Mouse (Mus musculus): ENCODE results near the gene Lcp2. TPM values are rescaled to one million over a fixed set of nuclear protein-coding genes. Genes with fewer than 3 reads are reported as not detected.

Lcp2 gene
- polyA plus RNA-seq, 1 experiment: 1.2 TPM

DNA sequence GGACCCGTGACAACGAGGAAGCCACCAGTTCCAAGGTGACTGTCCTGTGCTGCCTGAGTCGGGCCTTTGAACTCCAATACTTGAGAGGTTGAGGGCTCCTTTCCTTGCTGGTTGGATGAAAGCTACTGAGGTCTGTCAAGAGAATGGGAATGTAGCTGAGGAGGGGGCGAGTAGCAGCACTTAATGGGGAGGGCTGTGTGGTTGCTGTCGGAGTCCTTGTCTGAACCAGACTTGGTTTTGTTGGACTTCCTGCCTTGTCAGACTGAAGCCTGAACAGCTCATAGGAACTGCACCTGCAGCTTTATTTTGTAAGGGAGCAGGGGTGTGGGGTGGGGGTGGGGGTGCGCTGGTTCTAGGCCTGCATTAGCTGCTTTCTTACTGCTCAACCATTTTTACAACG, 31.9 kb downstream of the Lcp2 start:
- H3K4me3 ChIP-seq (replicated peaks; ENCODE audit: insufficient read depth, low read depth, low read length): no peak overlapping the region
- DNase-seq: no peak
- H3K4me1 ChIP-seq (ENCODE audit: control insufficient read depth, insufficient read depth, low read length): no peaks in the 10 kb centered on the region
- no peak overlapping the region for H3K27ac ChIP-seq (ENCODE audit: insufficient read depth, low read length)
- TF ChIP-seq POLR2A (IDR thresholded peaks at IDR 0.05; ENCODE audit: borderline replicate concordance, insufficient read depth, low read length) (no peak), CTCF (IDR thresholded peaks at IDR 0.05; ENCODE audit: borderline replicate concordance, insufficient read depth, low read depth, low read length) (no peak)
- no peaks in the 10 kb centered on the region for H3K27me3 ChIP-seq (ENCODE audit: control insufficient read depth, insufficient read depth, low read length)
- WGBS: 94% methylated on average over 7 of the region's 7 CpGs

DNA sequence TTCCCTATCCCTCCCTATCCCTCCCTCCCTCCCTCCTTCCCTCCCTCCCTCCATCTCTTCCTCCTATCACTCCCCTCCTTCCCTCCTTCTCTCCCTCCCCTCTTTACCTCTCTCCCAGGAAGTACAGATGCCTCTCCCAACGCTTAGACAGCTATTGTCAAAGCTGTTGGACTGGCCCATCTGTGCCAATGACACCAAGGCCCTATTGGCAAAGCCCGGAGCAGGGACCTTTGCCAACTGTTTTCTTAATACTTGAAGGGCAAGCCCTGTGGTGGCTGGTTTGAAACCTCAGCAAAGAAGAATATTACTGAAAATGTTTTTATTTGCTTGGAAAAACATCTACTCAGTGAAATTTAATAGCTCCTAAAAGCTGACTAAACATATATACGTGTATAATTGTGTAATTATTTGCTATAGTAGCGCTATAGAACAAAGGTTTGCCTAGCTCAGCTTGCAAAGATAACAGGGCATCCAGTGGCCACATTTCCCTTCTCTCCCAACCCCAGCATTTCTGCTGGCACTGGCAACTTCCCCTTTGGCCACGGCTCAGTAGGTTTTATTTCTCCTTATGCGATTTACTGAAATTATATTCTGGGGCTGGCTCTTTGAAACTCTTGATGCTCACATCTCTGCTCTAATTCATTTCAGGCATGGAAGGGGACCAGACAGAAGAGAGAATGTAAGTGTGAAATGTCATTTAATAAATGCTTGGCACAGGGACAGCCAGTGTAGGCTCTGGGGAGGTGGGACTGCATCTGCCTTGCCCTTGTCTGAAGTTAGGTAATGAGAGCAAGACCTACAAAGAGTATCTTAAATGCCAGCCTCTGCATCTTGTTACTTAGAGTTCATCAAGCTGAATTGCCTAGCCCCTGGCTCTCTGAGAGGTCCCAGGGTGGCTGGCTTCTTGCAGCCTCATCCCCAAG, 33.1 kb downstream of the Lcp2 start:
- Histone ChIP-seq H3K4me1 (ENCODE audit: control insufficient read depth, insufficient read depth, low read length) (no peaks in the 10 kb centered on the region), H3K27me3 (ENCODE audit: control insufficient read depth, insufficient read depth, low read length) (no peaks in the 10 kb centered on the region), H3K27ac (ENCODE audit: insufficient read depth, low read length) (no peak overlapping the region), H3K4me3 (replicated peaks; ENCODE audit: insufficient read depth, low read depth, low read length) (no peak overlapping the region)
- TF ChIP-seq CTCF (IDR thresholded peaks at IDR 0.05; ENCODE audit: borderline replicate concordance, insufficient read depth, low read depth, low read length) (no peak), POLR2A (IDR thresholded peaks at IDR 0.05; ENCODE audit: borderline replicate concordance, insufficient read depth, low read length) (no peak)
- peak in 1 of 2 experiments; percentile 7 for DNase-seq
- 27% methylated on average over 6 of the region's 6 CpGs for WGBS

DNA sequence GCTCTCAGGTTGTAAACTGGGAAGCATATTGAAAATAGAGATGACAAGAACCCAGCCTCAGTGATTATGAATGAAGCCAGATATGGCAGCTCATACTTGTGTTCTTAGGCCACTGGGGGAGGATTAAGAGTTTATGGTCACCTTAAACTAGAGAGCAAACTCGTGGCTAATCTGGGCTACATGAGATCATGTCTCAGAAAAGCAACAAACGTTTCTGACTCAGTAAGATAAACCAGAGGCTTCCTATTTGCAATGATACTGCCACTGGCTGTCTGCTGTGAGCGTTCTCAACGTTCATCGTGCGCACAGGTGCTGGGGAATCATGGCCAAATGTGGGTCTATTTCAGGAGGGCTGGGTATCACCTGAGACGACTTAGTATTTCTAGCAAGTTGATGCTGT, 37.1 kb downstream of the Lcp2 start:
- 83% methylated on average over 7 of the region's 7 CpGs for WGBS
- no peak for DNase-seq
- Histone ChIP-seq H3K4me3 (replicated peaks; ENCODE audit: insufficient read depth, low read depth, low read length) (no peak overlapping the region), H3K27me3 (ENCODE audit: control insufficient read depth, insufficient read depth, low read length) (no peaks in the 10 kb centered on the region), H3K4me1 (ENCODE audit: control insufficient read depth, insufficient read depth, low read length) (no peaks in the 10 kb centered on the region), H3K27ac (ENCODE audit: insufficient read depth, low read length) (no peak overlapping the region)
- TF ChIP-seq CTCF (IDR thresholded peaks at IDR 0.05; ENCODE audit: borderline replicate concordance, insufficient read depth, low read depth, low read length) (no peak), POLR2A (IDR thresholded peaks at IDR 0.05; ENCODE audit: borderline replicate concordance, insufficient read depth, low read length) (no peak)

DNA sequence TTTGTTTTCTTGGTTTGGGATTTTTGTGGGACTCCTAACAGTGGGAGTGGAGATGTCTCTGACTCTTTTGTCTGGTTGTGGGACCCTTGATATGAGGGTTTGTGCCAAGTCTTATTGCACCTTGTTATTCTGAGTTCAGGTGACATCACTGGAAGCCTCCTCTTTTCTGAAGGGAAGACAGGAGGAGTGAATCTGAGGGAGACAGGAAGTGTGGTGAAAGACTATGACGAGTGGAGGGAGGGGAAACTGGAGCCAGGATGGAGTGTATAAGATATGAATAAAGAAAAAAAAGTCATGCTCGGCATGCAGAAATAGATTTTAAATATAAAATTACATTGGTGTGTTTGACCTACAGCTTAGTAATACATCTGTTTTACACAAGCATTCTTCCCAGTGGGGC, 37.9 kb downstream of the Lcp2 start:
- H3K27ac ChIP-seq (ENCODE audit: insufficient read depth, low read length): no peak overlapping the region
- no peaks in the 10 kb centered on the region for H3K27me3 ChIP-seq (ENCODE audit: control insufficient read depth, insufficient read depth, low read length)
- no peak overlapping the region for H3K4me3 ChIP-seq (replicated peaks; ENCODE audit: insufficient read depth, low read depth, low read length)
- TF ChIP-seq POLR2A (IDR thresholded peaks at IDR 0.05; ENCODE audit: borderline replicate concordance, insufficient read depth, low read length): no peak
- TF ChIP-seq CTCF (IDR thresholded peaks at IDR 0.05; ENCODE audit: borderline replicate concordance, insufficient read depth, low read depth, low read length): no peak
- 79% methylated on average over 2 of the region's 2 CpGs for WGBS
- no peaks in the 10 kb centered on the region for H3K4me1 ChIP-seq (ENCODE audit: control insufficient read depth, insufficient read depth, low read length)
- DNase-seq: no peak

DNA sequence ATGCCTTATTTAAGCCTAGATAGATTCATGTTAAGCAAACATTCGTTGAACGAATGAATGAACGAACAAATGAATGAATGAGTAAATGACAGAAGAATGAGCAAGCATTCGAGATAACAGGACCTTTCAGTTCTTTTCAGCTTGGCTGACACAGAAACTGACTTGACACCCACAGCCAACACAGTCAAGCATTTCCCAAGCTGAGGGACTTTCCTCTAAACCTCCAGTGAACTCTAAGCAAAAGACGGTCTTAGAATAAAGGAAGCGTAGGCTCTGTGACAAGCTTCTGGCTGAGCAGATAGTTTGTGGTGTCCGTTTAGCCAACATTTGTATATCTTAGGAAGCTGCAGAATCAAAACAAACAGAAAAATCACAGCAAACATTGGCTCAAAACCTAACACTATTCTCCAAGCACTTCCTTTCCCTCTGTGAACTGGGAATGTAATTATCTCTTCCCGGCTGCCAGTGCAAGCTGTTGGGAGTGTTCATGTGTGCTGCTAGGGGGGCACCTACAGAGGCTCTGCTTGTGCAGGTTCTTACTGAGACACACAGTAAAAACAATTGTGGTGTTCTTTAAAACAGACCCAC, 39.5 kb downstream of the Lcp2 start:
- no peak overlapping the region for H3K27ac ChIP-seq (ENCODE audit: insufficient read depth, low read length)
- 80% methylated on average over 8 of the region's 8 CpGs for WGBS
- no peaks in the 10 kb centered on the region for H3K27me3 ChIP-seq (ENCODE audit: control insufficient read depth, insufficient read depth, low read length)
- no peak overlapping the region for H3K4me3 ChIP-seq (replicated peaks; ENCODE audit: insufficient read depth, low read depth, low read length)
- no peaks in the 10 kb centered on the region for H3K4me1 ChIP-seq (ENCODE audit: control insufficient read depth, insufficient read depth, low read length)
- TF ChIP-seq POLR2A (IDR thresholded peaks at IDR 0.05; ENCODE audit: borderline replicate concordance, insufficient read depth, low read length) (no peak), CTCF (IDR thresholded peaks at IDR 0.05; ENCODE audit: borderline replicate concordance, insufficient read depth, low read depth, low read length) (no peak)
- DNase-seq: no peak

DNA sequence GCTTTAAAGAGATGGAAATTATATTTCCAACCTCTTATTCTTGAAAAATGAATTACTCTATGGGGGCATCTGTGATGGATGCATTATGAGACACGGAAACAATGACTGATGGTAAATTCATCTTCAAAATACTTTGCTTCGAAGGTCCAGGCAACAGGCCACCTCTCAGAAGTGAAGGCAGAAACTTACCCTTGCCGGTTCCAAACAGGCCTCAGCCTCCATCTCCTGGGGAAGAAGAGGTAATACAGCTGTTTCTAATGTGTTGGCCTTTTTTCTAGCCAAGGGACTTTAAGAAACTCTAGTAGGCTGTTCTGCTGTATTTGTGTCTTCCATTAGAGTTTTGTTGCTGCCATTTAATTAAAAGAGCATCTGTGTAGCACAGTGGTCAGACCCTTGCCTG, 40.3 kb downstream of the Lcp2 start:
- no peak for DNase-seq
- Histone ChIP-seq H3K4me1 (ENCODE audit: control insufficient read depth, insufficient read depth, low read length) (no peaks in the 10 kb centered on the region), H3K27me3 (ENCODE audit: control insufficient read depth, insufficient read depth, low read length) (no peaks in the 10 kb centered on the region), H3K4me3 (replicated peaks; ENCODE audit: insufficient read depth, low read depth, low read length) (no peak overlapping the region), H3K27ac (ENCODE audit: insufficient read depth, low read length) (no peak overlapping the region)
- TF ChIP-seq CTCF (IDR thresholded peaks at IDR 0.05; ENCODE audit: borderline replicate concordance, insufficient read depth, low read depth, low read length) (no peak), POLR2A (IDR thresholded peaks at IDR 0.05; ENCODE audit: borderline replicate concordance, insufficient read depth, low read length) (no peak)
- WGBS: 73% methylated on average over 3 of the region's 3 CpGs

DNA sequence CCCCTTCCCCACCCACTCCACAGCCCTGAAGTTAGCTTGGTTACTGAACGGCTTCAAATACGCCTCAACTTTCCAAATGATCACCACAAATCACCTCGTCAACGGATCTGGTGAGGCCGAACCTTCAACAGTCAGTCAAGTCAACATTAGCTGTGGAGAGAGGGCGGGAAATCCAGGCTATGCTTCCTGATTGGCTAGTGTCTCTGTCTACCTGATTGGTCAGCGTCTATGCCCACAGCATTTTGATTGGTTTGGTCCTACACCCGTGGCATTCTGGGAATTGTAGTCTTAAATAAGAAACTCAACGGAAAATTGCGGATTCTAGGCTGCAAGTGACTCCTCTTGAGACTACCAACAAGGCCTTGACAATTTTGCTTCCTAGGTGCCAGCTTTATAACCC, 51.7 kb downstream of the Lcp2 start, which contains the start of gene 4930469K13Rik:
Gene 4930469K13Rik (minus strand): TSS at position 133 of the 400 bp plus-strand sequence.
- H3K4me1 ChIP-seq (ENCODE audit: control insufficient read depth, insufficient read depth, low read length): no peaks in the 10 kb centered on the region
- no peaks in the 10 kb centered on the region for H3K27me3 ChIP-seq (ENCODE audit: control insufficient read depth, insufficient read depth, low read length)
- TF ChIP-seq POLR2A (IDR thresholded peaks at IDR 0.05; ENCODE audit: borderline replicate concordance, insufficient read depth, low read length) (no peak), CTCF (IDR thresholded peaks at IDR 0.05; ENCODE audit: borderline replicate concordance, insufficient read depth, low read depth, low read length) (no peak)
- no peak for DNase-seq
- H3K4me3 ChIP-seq (replicated peaks; ENCODE audit: insufficient read depth, low read depth, low read length): no peak within 1 kb of the TSS
- no peak within 1 kb of the TSS for H3K27ac ChIP-seq (ENCODE audit: insufficient read depth, low read length)
- WGBS: 85% methylated on average over 10 of the region's 10 CpGs

DNA sequence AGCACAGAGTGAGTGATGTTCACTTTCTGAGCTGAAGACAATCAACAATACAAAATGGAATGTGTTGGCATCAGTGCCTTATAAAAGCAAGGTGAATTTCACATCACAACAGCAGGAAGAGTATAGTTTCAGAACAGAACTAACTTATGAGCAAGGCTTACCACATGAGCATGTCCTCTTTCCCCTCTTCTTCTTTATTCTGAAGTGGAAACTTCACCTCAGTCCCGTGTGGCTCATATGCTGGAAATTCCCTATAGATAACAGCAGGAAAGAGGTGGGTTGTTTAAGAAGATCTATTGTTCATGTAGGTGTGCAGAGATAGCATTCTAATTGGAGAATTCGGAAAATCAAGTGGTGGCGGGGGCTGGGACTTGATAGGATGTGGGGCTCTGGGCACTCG, 55.1 kb downstream of the Lcp2 start:
- no peak overlapping the region for H3K4me3 ChIP-seq (replicated peaks; ENCODE audit: insufficient read depth, low read depth, low read length)
- no peaks in the 10 kb centered on the region for H3K27me3 ChIP-seq (ENCODE audit: control insufficient read depth, insufficient read depth, low read length)
- H3K27ac ChIP-seq (ENCODE audit: insufficient read depth, low read length): no peak overlapping the region
- no peak for DNase-seq
- H3K4me1 ChIP-seq (ENCODE audit: control insufficient read depth, insufficient read depth, low read length): no peaks in the 10 kb centered on the region
- no peak for TF ChIP-seq CTCF (IDR thresholded peaks at IDR 0.05; ENCODE audit: borderline replicate concordance, insufficient read depth, low read depth, low read length)
- WGBS: 83% methylated on average over 4 of the region's 4 CpGs

Data from cerebellum, adult 2 months (tissue).